Comparison of ENCODE assay signal across 14 mouse cellular contexts in the genomic region with DNA sequence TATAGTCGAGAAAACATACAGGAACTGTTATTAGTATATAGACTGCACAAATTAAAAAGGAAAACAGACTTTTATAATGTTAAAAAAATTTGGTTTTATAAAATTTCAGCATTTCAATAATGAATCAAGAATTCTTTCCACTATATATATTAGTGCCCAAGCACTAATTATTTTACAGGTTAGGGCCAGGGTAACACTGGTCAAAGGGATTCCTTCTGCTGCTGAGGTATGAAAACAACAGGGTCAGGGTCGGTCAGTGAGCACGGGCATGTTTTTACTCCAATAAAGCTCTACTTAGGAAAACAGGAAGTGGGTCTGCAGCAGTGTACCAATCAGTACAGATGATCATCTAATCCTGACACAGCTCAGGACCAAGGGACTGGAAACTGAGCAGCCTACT.
"Had no signal": no experiment of that assay in that cellular context is flagged by ENCODE, and none has a peak within 500 bp of the region (broad histone marks: within the 10 kb centered on the region; RNA-seq: fewer than 3 reads in every experiment).

No protein-coding gene starts in this region.

- DNase-seq: gastrocnemius, adult 2 months; gastrocnemius, postnatal 10 days; gastrocnemius, postnatal 25 days; heart, adult 18-20 months; heart, postnatal 10 days; heart, postnatal 36 days; kidney, adult 11 months; kidney, adult 2 months; kidney, adult 9 months; kidney, postnatal 14 days; kidney, postnatal 36 days; layer of hippocampus, adult 9-11 months; layer of hippocampus, postnatal 36 days; left cerebral cortex, postnatal 4 days had no signal
